In genomic region chr15:95951497-95951896, GRCm38 (mm10) we compare ENCODE assay signal across 14 mouse cellular contexts.
DNase-seq lines count a peak whose midpoint lies in the region; ATAC-seq and TF ChIP-seq lines count a peak whose summit lies in the region.
"Had no signal": no experiment of that assay in that cellular context is flagged by ENCODE, and none has a peak within 500 bp of the region (broad histone marks: within the 10 kb centered on the region; RNA-seq: fewer than 3 reads in every experiment).

No protein-coding gene starts in this region.

- H3K9ac ChIP-seq in limb, embryonic 15.5 days: no peak overlapping the region
- 0 out of 2 replicates have a peak overlapping the region, but pooled peaks have one; percentile 14 for H3K9ac ChIP-seq in embryonic facial prominence, embryonic 14.5 days (ENCODE audit: low read depth, low read length)
- H3K9ac ChIP-seq in forebrain, postnatal 0 days: no peak overlapping the region
- H3K9ac ChIP-seq: liver, postnatal 0 days had no signal

- no peaks in the 10 kb centered on the region for H3K9me3 ChIP-seq in limb, embryonic 15.5 days
- no peaks in the 10 kb centered on the region for H3K9me3 ChIP-seq in limb, embryonic 10.5 days (replicated peaks)
- no peaks in the 10 kb centered on the region for H3K9me3 ChIP-seq in embryonic facial prominence, embryonic 14.5 days (ENCODE audit: control insufficient read depth, low read length)
- H3K9me3 ChIP-seq in forebrain, postnatal 0 days (ENCODE audit: low read length): no peaks in the 10 kb centered on the region

- H3K36me3 ChIP-seq in limb, embryonic 15.5 days: peaks cover 68% of the 10 kb centered on the region
- H3K36me3 ChIP-seq in limb, embryonic 10.5 days: peaks cover 71% of the 10 kb centered on the region
- peaks cover 70% of the 10 kb centered on the region for H3K36me3 ChIP-seq in embryonic facial prominence, embryonic 14.5 days (ENCODE audit: control insufficient read depth, insufficient read depth, low read length)
- H3K36me3 ChIP-seq in forebrain, postnatal 0 days (ENCODE audit: insufficient read depth): peaks cover 14% of the 10 kb centered on the region; the same call in 1 of the 2 replicates

- no peaks in the 10 kb centered on the region for H3K27me3 ChIP-seq in limb, embryonic 15.5 days
- H3K27me3 ChIP-seq in limb, embryonic 10.5 days (ENCODE audit: low read depth, poor library complexity, severe bottlenecking): no peaks in the 10 kb centered on the region
- no peaks in the 10 kb centered on the region for H3K27me3 ChIP-seq in embryonic facial prominence, embryonic 14.5 days (replicated peaks; ENCODE audit: control insufficient read depth, insufficient read depth, low read length)
- H3K27me3 ChIP-seq in forebrain, postnatal 0 days (ENCODE audit: insufficient read depth, low read length): no peaks in the 10 kb centered on the region

- peak; percentile 39 for DNase-seq in gastrocnemius, adult 2 months
- no peak for DNase-seq in gastrocnemius, postnatal 14 days
- DNase-seq in limb, embryonic 10.5 days (ENCODE audit: low spot score): no peak
- no peak for DNase-seq in embryonic facial prominence, embryonic 14.5 days (ENCODE audit: low spot score)
- DNase-seq in forebrain, postnatal 0 days: no peak
- no peak for DNase-seq in layer of hippocampus, postnatal 25 days (ENCODE audit: extremely low spot score in 1 of 2, low spot score in 1 of 2)
- DNase-seq: cerebellum, adult 18-20 months; gastrocnemius, postnatal 36 days; left cerebral cortex, postnatal 4 days; liver, postnatal 0 days; thymus, postnatal 4 days had no signal

- intact Hi-C loops in gastrocnemius, adult 2 months (cut with DNase I): no loop called here
- intact Hi-C loops in gastrocnemius, postnatal 14 days (cut with DNase I; ENCODE audit: low total_unique reads): no loop called here

- ATAC-seq in limb, embryonic 15.5 days (ENCODE audit: insufficient number of reproducible peaks, low FRiP score, low TSS enrichment, low read depth): no peak
- no peak for ATAC-seq in embryonic facial prominence, embryonic 14.5 days (ENCODE audit: low read depth)
- peak; percentile 38 for ATAC-seq in megakaryocyte progenitor cell, adult 5-6 weeks (replicated peaks; ENCODE audit: poor library complexity)
- ATAC-seq in forebrain, postnatal 0 days: no peak
- ATAC-seq: liver, postnatal 0 days had no signal

- H3K4me3 ChIP-seq in gastrocnemius, adult 2 months: no peak overlapping the region
- H3K4me3 ChIP-seq in limb, embryonic 15.5 days: no peak overlapping the region
- no peak overlapping the region for H3K4me3 ChIP-seq in limb, embryonic 10.5 days
- H3K4me3 ChIP-seq in embryonic facial prominence, embryonic 14.5 days (ENCODE audit: low read depth, low read length): no peak overlapping the region
- no peak overlapping the region for H3K4me3 ChIP-seq in forebrain, postnatal 0 days (ENCODE audit: low read depth, low read length)

- 63% methylated on average over 5 of the region's 5 CpGs for WGBS in limb, embryonic 15.5 days
- 81% methylated on average over 5 of the region's 5 CpGs for WGBS in limb, embryonic 10.5 days
- WGBS in embryonic facial prominence, embryonic 14.5 days: 55% methylated on average over 5 of the region's 5 CpGs
- 44% methylated on average over 5 of the region's 5 CpGs for WGBS in forebrain, postnatal 0 days

- no peak for TF ChIP-seq CTCF in gastrocnemius, adult 2 months (IDR thresholded peaks at IDR 0.05)
- no peak for TF ChIP-seq CTCF in forebrain, postnatal 0 days (IDR thresholded peaks at IDR 0.05; ENCODE audit: low read depth)

- 0 out of 2 replicates have a peak, but pooled peaks cover 6% of the 10 kb centered on the region for H3K4me1 ChIP-seq in limb, embryonic 15.5 days
- H3K4me1 ChIP-seq in limb, embryonic 10.5 days: no peaks in the 10 kb centered on the region
- 0 out of 2 replicates have a peak, but pooled peaks cover 2% of the 10 kb centered on the region for H3K4me1 ChIP-seq in embryonic facial prominence, embryonic 14.5 days (ENCODE audit: control insufficient read depth, insufficient read depth, low read length)
- no peaks in the 10 kb centered on the region for H3K4me1 ChIP-seq in forebrain, postnatal 0 days (ENCODE audit: insufficient read depth)

- peak overlapping the region; percentile 62 for H3K27ac ChIP-seq in gastrocnemius, adult 2 months
- 0 out of 2 replicates have a peak overlapping the region, but pooled peaks have one; percentile 17 for H3K27ac ChIP-seq in limb, embryonic 15.5 days
- H3K27ac ChIP-seq in limb, embryonic 10.5 days: no peak overlapping the region
- no peak overlapping the region for H3K27ac ChIP-seq in embryonic facial prominence, embryonic 14.5 days (replicated peaks; ENCODE audit: low read depth, low read length)
- no peak overlapping the region for H3K27ac ChIP-seq in forebrain, postnatal 0 days (ENCODE audit: low read depth, low read length)
- H3K27ac ChIP-seq: macrophage had no signal

- no peak overlapping the region for H3K4me2 ChIP-seq in limb, embryonic 15.5 days
- H3K4me2 ChIP-seq in embryonic facial prominence, embryonic 14.5 days (ENCODE audit: low read depth, low read length): no peak overlapping the region
- no peak overlapping the region for H3K4me2 ChIP-seq in forebrain, postnatal 0 days (ENCODE audit: low read depth)

Comparison
In these comparisons a context has a peak if more than half of its experiments do, and no peak if none do; other contexts are left out.
1. H3K27ac ChIP-seq: peak in gastrocnemius, adult 2 months (single experiment) and limb, embryonic 15.5 days (single experiment); none in limb, embryonic 10.5 days (single experiment), embryonic facial prominence, embryonic 14.5 days (single experiment) and forebrain, postnatal 0 days (single experiment).